Mouse (Mus musculus): ENCODE measurements around the gene Neu2. TPM values are rescaled to one million over a fixed set of nuclear protein-coding genes. Genes with fewer than 3 reads are reported as not detected.

Gene Neu2
- total RNA-seq, 2 experiments from 2014 or later: 0.46 to 0.83 TPM

Other genes with a start within 250 kb of the Neu2 start
- 1 to 10 TPM; 7.2 to 7.7 TPM for gene Efhd1, start 245.5 kb upstream of the Neu2 start, total RNA-seq (2021)
- 10 to 100 TPM; 83.0 to 91.2 TPM for gene Gigyf2, start 182.9 kb upstream of the Neu2 start, total RNA-seq (2021)
- 1 to 10 TPM in 1 of 2 experiments, under 1 TPM in 1; 0.78 to 3.3 TPM for gene Kcnj13, start 115.2 kb upstream of the Neu2 start, total RNA-seq (2021)
- gene Snorc, start 39.6 kb upstream of the Neu2 start, total RNA-seq (2021): not detected
- gene Ngef, start 64.0 kb downstream of the Neu2 start, total RNA-seq (2021): 10 to 100 TPM; 70.8 to 76.4 TPM
- gene Inpp5d, start 110.4 kb downstream of the Neu2 start, total RNA-seq (2021): 10 to 100 TPM; 15.2 to 17.7 TPM
- gene Atg16l1, start 246.0 kb downstream of the Neu2 start, total RNA-seq (2021): 10 to 100 TPM; 59.9 to 64.5 TPM

All from layer of hippocampus, postnatal 10 days (tissue).